Mouse (Mus musculus) thymus, postnatal 10 days (tissue): ENCODE data around the gene Syf2.
A peak's percentile ranks its signal among the peaks of the same experiment; 100 is the strongest.
"Not testable (repeated sequence)": the region's sequence is repeated elsewhere in the genome, so short reads cannot be mapped to it uniquely, and the experiment has no call there.

Experiments
- DNase-seq, 2 experiments: peaks; one replicate each; pipeline ENCODE4 v3.0.0; 2021; ENCODE audit warnings: low spot score in 2 of 2

Gene Syf2

DNA sequence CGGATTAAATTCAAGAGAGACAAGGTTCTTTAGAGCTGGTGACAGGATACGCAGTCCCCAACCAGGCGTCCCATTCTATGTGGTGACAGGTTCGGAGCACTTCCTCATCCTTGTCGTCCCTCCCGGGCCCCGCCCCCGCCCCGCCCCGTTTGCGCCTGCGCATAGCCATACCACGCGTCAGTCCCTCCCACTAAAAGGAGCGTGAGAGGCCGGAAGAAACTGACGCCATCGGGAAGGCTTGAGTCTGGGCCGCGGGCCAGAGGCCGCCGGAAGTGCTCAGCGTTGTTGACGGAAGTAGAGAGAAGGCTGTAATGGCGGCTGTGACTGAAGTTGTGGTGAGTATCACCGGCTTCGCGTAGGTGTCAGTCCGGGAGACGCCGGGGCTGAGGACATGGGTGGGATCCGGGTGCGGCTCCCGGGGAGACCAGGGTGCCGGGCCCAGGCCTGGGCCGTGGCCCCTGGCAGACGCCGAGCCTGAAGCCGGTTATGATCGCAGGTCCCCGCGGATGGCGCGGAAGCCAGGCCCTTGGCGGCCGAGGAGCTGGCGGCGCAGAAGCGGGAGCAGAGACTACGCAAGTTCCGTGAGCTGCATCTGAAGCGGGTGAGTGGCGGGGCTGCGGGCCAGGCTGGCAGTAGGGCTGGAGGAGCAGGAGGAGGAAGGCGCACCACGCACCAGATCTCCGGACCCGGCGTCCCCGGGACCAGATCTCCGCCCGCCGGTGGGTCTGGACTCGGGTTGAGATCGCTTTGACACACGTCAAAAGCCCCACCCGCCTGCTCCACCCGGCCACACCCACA, at the start of gene Syf2:
Syf2 (plus strand) TSS at position 215 of the 798 bp plus-strand sequence.
- peak; percentile 87 to 90 for DNase-seq

DNA sequence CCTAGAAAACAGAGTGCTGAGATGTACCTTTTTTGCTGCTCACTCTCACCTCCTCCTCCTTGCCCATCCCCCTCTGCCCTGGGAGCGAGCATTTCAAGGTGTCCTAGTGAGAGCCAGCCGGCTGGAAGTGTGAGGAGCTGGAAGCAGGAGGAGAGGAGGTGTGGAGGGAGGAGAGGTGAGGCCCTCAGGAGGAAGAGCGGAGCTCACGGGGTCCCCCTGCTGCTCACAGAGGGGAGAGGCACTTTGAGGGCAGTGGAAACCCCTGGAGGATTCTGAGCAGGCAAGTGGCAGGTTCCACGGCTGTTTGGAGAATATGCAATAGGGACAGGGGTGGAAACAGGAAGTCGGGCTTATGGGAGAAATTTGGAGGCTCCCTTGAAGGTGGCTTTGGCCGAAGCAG, 47.4 kb upstream of the Syf2 start:
- DNase-seq = peak in 1 of 2 experiments; percentile 53

DNA sequence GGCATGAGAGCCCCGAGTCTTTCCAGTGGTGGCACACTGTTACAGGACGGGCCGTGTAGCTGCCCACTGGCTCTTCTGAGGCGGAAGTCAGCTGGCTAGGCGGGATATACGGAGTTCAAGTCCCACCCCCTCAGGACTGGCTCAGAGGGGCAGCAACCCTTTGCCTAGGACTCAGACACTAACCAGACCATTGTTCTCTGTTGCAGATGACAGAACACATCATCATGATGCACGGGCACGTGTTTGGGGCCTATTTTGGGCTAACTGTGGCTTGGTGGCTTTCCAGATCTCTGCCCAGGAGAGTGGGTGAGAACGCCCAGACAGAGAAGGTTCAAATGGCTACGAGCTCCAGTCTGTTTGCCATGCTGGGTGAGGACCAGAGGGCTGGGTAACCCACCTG, 46.9 kb upstream of the Syf2 start:
- DNase-seq = no peak

- no peak for DNase-seq
Measured at GRCm38 (mm10) chr4:134884364-134884763, 46.3 kb upstream of the Syf2 start.

DNA sequence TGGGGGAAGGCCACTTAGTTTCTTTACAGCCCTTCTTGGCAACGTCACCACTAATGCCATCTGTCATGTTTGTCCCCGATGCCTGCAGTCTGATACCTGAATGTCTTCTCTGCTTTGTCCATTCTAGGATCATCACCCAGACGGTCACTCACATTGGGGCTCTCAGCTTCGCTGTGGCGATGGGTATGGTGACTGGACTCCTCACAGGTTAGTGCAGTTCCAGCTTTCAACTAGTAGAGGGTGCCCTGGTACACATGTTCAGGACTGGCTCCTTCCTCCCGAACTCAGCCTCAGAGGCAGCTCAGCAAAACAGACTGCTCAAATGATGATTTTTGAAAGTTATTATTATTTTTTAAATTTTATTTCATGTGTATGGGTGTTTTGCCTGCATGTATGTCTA, 38.6 kb upstream of the Syf2 start:
- DNase-seq = peak; percentile 27 to 67

DNA sequence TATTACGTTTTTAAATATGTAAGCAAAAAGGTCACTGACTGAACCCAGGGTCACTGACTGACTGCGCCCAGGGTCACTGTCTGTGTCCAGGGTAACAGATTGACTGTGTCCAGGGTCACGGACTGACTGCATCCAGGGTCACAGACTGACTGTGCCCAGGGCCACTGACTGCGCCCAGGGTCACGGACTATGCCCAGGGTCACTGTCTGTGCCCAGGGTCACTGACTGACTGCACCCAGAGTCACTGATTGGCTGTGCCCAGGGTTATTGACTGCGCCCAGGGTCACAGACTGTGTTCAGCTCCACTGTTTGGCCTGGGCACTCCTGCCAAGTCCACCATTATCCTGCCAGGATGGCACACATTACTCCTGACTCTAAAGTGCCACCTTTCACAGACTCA, 33.4 kb upstream of the Syf2 start:
- DNase-seq = no peak

DNA sequence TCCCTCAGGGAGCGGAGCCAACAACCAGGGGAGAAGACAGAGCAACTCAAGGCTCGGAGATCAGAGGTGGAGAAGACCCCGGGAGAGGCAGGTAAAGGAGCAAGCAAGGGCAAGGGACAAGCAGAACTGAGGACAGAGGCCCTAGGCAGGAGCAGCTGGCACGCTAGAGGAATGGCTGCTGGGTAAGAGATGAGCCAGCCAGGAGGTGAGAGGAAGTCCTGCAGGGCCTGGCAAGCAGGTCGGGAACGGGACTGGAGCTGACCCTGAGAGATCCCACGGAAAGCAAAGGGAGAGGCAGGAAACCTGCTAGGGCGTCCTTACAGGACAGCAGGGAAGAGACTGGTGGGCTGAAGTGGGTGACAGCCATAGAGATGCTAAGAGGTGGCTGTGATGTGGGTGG, 29.6 kb upstream of the Syf2 start:
- DNase-seq = no peak

- no peak for DNase-seq
Measured at GRCm38 (mm10) chr4:134903046-134903445, 27.7 kb upstream of the Syf2 start.

DNA sequence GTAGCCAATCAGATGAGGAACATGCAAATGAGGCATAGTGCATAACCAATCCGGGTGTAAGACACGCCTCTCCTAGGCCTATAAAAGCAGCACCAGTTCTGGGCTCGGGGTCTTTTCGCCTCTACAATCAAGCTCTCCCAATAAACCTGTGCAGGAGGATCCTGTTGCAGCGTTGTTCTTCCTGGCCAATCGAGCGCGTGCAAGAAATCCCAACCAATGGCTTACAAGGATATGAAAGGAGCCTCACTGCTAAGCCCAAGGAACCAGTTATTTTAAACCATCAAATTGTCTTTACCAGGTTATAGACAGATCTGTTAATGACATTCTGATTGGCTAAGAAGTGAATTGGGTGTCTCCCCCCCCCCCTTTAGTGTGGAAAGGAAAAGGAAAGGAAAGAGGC, 19.3 kb upstream of the Syf2 start:
- DNase-seq = not testable (repeated sequence)

GRCm38 (mm10) chr4:134913413-134913812, 17.3 kb upstream of the Syf2 start:
- DNase-seq = peak; percentile 67 to 88

DNA sequence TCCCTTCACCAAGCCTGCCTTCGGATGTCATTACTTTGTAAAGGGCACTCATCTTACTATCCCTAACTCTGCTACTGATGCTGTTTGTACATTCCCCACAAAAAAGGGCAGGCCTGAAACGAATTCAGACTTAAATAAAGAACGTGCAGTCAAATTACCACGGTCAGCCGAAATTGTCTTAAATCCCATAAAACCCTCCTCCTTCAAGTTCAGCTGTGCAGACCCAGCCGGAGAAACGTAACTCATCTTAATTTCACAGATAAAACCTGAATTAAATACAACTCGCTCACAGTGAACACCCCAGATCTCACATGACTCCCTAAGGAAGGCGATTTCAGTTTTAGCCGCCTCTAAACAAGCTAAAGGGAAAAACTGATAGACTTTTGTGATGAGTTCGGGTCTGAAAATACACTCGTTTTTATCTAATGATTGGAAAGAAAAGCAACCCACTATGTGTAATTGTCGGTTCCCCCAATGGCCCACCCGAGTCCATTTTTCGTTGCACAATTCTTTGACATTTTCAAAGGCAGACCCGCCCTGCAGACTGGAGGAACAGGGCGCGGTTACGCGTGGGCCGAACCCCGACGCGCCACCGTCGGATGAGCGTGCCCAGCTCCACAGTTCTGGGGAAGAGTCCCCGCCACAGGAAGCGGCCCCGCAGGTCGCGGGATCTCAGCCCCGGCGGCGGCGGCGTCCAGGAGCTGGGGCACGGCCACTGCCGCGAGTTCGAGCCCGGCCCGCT, 16.4 kb upstream of the Syf2 start:
- DNase-seq = no peak

DNA sequence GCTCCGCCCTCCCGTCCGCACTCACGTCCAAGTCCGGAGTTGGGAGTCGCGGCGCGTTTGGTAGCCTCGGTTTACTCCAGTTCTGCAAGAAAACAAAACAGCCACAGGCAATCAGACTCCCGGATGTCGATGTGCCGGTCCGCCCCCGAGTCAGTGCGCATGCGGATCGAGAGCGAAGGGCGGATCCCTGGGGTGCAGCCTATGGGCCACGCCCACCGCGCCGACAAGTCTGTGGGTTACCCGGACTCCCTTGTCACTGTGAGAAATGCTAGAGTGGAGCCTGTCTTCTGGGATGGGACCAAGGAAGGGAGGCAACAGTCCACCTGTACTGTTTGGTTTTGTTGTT, 15.9 kb upstream of the Syf2 start, which contains the start of gene Tmem50a:
Tmem50a (minus strand) TSS at position 161 of the 346 bp plus-strand sequence.
- DNase-seq = peak; percentile 95 to 98

- DNase-seq = peak in 1 of 2 experiments; percentile 34
Measured at GRCm38 (mm10) chr4:134915223-134916050, 15.3 kb upstream of the Syf2 start.

DNA sequence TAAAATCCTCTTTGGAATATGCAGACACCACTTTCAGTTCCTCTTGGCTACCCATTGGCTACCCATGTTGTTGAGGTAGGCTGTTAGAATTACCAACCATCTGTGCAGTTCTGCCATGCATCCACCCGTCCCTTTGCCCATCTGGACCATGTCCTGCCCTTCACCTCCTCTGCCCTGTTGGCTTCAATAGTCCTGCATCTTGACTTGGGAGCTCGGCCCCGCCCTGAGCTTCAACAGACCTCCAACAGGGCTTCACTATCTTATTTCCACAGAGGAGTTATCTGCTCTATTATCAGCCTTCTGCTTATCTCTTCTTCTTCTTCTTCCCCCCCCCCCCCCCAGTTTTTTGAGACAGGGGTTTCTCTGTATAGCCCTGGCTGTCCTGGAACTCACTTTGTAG, 13.5 kb upstream of the Syf2 start:
- no peak for DNase-seq

- peak; percentile 69 to 76 for DNase-seq
Measured at GRCm38 (mm10) chr4:134918381-134918780, 12.3 kb upstream of the Syf2 start.

DNA sequence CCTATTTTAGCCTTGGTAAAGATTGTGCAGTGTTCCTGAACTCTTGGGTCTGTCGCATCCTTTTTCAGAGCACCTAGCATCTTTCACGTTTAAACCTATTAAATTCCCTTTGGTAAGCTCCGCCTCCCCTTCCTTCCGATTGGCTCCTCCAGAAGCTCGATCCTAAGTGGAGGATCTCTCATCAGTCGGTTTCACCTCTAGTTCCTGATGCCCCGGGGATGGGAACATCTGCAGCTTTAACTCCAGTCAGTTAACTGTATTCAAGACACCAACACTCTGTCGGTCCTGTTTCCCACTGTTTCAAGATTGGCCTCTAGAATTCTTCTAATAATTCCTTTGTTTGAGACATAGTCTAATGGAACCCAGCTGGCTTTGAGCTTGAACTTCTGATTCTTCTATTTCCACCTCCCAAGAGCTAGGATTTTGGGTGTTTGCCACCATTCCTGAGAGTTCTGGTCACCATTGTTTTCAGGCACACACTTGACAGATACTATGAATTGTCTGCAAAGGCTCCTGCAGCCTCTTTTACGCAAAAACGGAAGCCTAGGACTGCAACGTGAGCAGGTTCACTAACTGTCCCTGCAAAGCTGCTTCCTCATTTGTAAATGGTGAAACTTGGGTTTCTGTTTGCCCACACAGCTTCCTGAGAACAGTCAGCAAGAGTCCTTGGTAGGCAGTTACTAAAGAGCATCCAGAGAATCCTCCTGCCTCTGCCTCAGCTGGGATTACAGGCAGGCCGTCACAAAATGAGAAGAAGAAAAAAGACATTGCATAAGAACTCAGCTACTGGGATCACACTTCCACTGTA, 10.8 kb upstream of the Syf2 start:
- DNase-seq = peak; percentile 30 to 35

DNA sequence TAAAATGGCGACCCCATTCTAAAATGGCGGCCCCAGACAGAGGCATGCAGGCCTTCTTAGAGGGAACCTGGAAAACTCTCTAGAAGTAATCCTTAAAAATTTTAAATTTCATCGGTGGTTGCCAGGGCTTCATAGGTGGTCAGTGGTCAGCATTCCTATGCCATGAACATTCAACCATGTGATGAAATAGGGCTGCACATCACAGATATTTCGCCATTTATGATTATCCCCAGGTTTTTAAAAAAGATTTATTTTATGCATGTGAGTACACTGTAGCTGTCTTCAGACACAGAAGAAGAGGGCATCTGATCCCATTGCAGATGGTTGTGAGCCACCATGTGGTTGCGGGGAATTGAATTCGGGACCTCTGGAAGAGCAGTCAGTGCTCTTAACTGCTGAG, 10.1 kb upstream of the Syf2 start:
- no peak for DNase-seq

DNA sequence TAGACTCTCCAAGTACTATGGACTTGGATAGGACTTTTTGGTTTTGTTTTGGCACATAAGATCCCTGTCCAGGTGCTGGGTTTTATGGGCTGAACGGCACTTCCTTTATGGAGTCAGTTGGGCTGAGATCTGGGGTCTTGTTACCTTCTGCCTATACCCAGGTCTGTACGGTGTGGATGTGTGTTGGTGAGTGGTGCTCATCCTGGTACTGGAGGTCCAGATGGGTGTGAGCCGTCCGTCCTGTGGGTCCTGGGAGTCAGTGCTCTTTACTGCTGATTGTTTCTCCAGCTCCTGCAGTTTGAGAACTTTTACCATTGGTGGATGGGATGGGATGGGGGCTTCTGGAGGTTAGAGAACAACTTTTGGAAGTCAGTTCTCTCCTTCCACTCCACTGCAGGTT, 9.0 kb upstream of the Syf2 start:
- no peak for DNase-seq

DNA sequence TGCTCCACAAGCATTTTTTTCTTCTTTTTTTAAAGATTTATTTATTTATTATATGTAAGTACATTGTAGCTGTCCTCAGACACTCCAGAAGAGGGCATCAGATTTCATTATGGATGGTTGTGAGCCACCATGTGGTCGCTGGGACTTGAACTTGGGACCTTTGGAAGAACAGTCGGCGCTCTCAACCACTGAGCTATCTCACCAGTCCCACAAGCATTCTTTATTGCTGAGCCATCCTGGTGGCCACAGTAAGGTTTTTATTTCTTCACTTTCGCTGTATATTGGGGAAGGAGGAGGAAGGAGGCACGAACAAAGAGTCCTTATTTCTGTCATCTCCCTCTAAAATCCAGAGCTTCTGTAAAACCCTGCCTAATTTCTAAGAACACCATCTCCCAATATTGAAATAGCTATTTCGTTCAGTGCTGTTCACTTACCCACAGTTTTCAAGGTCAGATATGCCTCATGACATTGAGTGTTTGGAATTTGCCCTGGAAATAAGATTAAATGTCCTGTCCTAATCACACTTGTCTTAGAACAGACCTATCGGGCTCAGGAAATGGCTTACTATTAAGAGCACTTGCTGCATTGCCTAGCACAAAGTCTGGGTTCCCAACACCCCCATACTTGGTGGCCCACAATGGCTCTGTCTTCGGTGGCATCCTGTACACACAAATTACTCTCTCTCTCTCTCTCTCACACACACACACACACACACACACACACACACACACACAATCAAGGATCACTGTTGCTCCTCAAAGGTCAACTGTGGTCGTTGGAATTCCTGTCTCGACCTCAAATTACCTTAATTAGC, 8.4 kb upstream of the Syf2 start:
- DNase-seq = no peak

- DNase-seq = peak; percentile 73
Measured at GRCm38 (mm10) chr4:134922925-134923244, 7.8 kb upstream of the Syf2 start.
